Mouse (Mus musculus) gastrocnemius, postnatal 14 days (tissue): Measurements from ENCODE around the gene Shbg. TPM values are rescaled to one million over a fixed set of nuclear protein-coding genes. Genes with fewer than 3 reads are reported as not detected.

Experiments used
- DNase-seq: peaks from one replicate; pipeline ENCODE4 v3.0.0; 2021; ENCODE audit warnings: mixed read lengths
- intact Hi-C: fragments of 180-260 bp; cut with DNase I; formaldehyde crosslinking; loops from one replicate; pipeline ENCODE4 v1.15.1; 2025; ENCODE audit warnings: low total_unique reads
- microRNA-seq, 2 experiments: library from miRNA; unstranded; fragments of <30 nt; microRNA quantifications; one replicate each; pipeline ENCODE4 v1.2.0; 2021
- total RNA-seq, 2 experiments: library from RNA; stranded (reverse); gene quantifications; 2 replicates each; pipeline ENCODE4 v1.2.3; 2021

Shbg gene
- total RNA-seq, 2 experiments from 2014 or later = 0.38 to 0.47 TPM

- intact Hi-C loops = no loop called here
- DNase-seq = peak; percentile 90
Observed at GRCm38 (mm10) chr11:69580091-69580514, 37.6 kb downstream of the Shbg start, which contains the start of the genes Wrap53 and Trp53. Wrap53 (minus strand) TSS chr11:69580255. Trp53 (plus strand) TSS chr11:69580359.

- DNase-seq = peak; percentile 92
- intact Hi-C loops = loop anchor here (5.0 kb wide), 1 partner anchor 33 kb away; no protein-coding TSS in a partner anchor
Observed at GRCm38 (mm10) chr11:69579128-69580017, 38.3 kb downstream of the Shbg start.

GRCm38 (mm10) chr11:69578301-69578700 lies 39.4 kb downstream of the Shbg start:
- DNase-seq = no peak
- intact Hi-C loops = loop anchor here (5.0 kb wide), 1 partner anchor 34 kb away; no protein-coding TSS in a partner anchor

DNA sequence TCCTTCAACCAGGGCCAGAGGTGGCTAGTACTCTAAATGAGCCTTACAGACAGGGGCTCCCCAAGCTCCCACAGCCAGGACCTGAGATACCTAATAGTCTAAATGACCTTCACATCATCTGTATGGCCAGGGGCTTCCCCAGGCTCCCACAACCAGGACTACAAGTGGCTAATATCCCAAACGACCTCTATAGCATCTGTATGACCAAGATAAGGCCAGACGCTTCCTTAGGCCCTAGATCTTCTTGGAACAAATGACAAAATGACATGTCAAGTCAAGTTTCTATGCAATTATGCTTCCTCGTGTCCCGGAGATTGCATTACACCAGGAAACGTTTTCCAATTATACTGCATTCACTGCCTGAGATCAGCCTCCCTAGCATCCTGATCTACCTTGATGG lies 41.4 kb downstream of the Shbg start:
- DNase-seq = no peak
- intact Hi-C loops = loop anchor here (5.0 kb wide), 1 partner anchor 36 kb away; no protein-coding TSS in a partner anchor

- intact Hi-C loops = loop anchor here (5.0 kb wide), 1 partner anchor 37 kb away; no protein-coding TSS in a partner anchor
- DNase-seq = no peak
Observed at GRCm38 (mm10) chr11:69575220-69575619, 42.5 kb downstream of the Shbg start.

GRCm38 (mm10) chr11:69565131-69565530 lies 52.6 kb downstream of the Shbg start:
- intact Hi-C loops = no loop called here
- DNase-seq = no peak

Small RNA genes lying within 50 kb of the gene (microRNA-seq; reads per million reads assigned to microRNA genes)
- gene Mir1934 (2.5 to 3.2 reads per million in 2 experiments), gene Mir467f (0 reads per million in 2 experiments)

Other genes with a start within 250 kb of the Shbg start
- gene Chd3, start 248.5 kb downstream of the Shbg start, total RNA-seq = 10 to 100 TPM; 25.5 to 28.7 TPM
- 10 to 100 TPM; 79.5 to 87.9 TPM for gene Naa38, start 222.4 kb downstream of the Shbg start, total RNA-seq
- gene Cyb5d1, start 222.3 kb downstream of the Shbg start, total RNA-seq = 10 to 100 TPM; 19.0 to 20.7 TPM
- gene Tmem88, start 219.7 kb downstream of the Shbg start, total RNA-seq = 10 to 100 TPM; 12.8 to 15.2 TPM
- gene Kdm6b, start 204.2 kb downstream of the Shbg start, total RNA-seq = 10 to 100 TPM; 30.3 to 31.4 TPM
- under 1 TPM; 0.06 to 0.07 TPM for gene Dnah2, start 68.8 kb downstream of the Shbg start, total RNA-seq
- 1 to 10 TPM in 1 of 2 experiments, under 1 TPM in 1; 0.71 to 1.3 TPM for gene Efnb3, start 57.7 kb downstream of the Shbg start, total RNA-seq
- 1 to 10 TPM; 3.5 to 4.0 TPM for gene Wrap53, start 37.6 kb downstream of the Shbg start, total RNA-seq
- 10 to 100 TPM; 15.2 to 22.7 TPM for gene Trp53, start 37.5 kb downstream of the Shbg start, total RNA-seq
- 100 to 1,000 TPM; 384 to 403 TPM for gene Atp1b2, start 12.0 kb downstream of the Shbg start, total RNA-seq
- gene Sat2, start 4.1 kb upstream of the Shbg start, total RNA-seq = 1 to 10 TPM; 4.9 to 5.0 TPM
- gene Fxr2, start 15.1 kb upstream of the Shbg start, total RNA-seq = 10 to 100 TPM; 55.3 to 66.5 TPM
- not detected for gene Sox15, start 37.4 kb upstream of the Shbg start, total RNA-seq
- gene Mpdu1, start 44.7 kb upstream of the Shbg start, total RNA-seq = 10 to 100 TPM; 11.8 to 12.1 TPM
- 1 to 10 TPM; 4.0 to 4.6 TPM for gene Cd68, start 48.2 kb upstream of the Shbg start, total RNA-seq
- gene Eif4a1, start 54.5 kb upstream of the Shbg start, total RNA-seq = 100 to 1,000 TPM; 141 to 170 TPM
- 10 to 100 TPM; 22.4 to 23.2 TPM for gene Senp3, start 64.2 kb upstream of the Shbg start, total RNA-seq
- gene Tnfsf13, start 67.9 kb upstream of the Shbg start, total RNA-seq = 1 to 10 TPM; 1.3 to 1.8 TPM
- gene Tnfsf12, start 77.9 kb upstream of the Shbg start, total RNA-seq = 10 to 100 TPM; 14.0 to 14.8 TPM
- 1 to 10 TPM; 2.2 to 3.0 TPM for gene Tnfsfm13, start 78.2 kb upstream of the Shbg start, total RNA-seq
- gene Polr2a, start 140.7 kb upstream of the Shbg start, total RNA-seq = 10 to 100 TPM; 36.4 to 39.1 TPM
- not detected for gene Slc35g3, start 144.1 kb upstream of the Shbg start, total RNA-seq
- gene Zbtb4, start 148.0 kb upstream of the Shbg start, total RNA-seq = 10 to 100 TPM; 18.2 to 21.3 TPM
- 10 to 100 TPM; 75.5 to 80.7 TPM for gene Chrnb1, start 178.0 kb upstream of the Shbg start, total RNA-seq
- 1 to 10 TPM; 6.6 to 8.0 TPM for gene Fgf11, start 184.0 kb upstream of the Shbg start, total RNA-seq
- under 1 TPM; 0.16 to 0.27 TPM for gene Tmem102, start 187.7 kb upstream of the Shbg start, total RNA-seq
- not detected for gene Gm39566, start 197.4 kb upstream of the Shbg start, total RNA-seq
- not detected for gene Spem2, start 200.6 kb upstream of the Shbg start, total RNA-seq
- gene Spem1, start 204.3 kb upstream of the Shbg start, total RNA-seq = not detected
- gene Nlgn2, start 219.9 kb upstream of the Shbg start, total RNA-seq = 1 to 10 TPM; 6.8 to 7.4 TPM
- gene Tmem256, start 220.6 kb upstream of the Shbg start, total RNA-seq = 100 to 1,000 TPM; 104 to 108 TPM
- 10 to 100 TPM; 16.5 to 22.4 TPM for gene Plscr3, start 228.5 kb upstream of the Shbg start, total RNA-seq
- under 1 TPM in 1 of 2 experiments, not detected in 1; 0.10 TPM for gene Tnk1, start 240.8 kb upstream of the Shbg start, total RNA-seq